Mouse (Mus musculus) hindbrain, postnatal 0 days (tissue): ENCODE measurements at regions not wholly inside any gene's neighbourhood (a gene's known extent, or its start where the extent isn't known, plus 50 kb on each side); places are given as distances from the start of the nearest gene placed in this dataset.

ENCODE experiments used
- ATAC-seq: fragments of 200-750 bp; cut with Nextera tagmentation; 2 replicates; pipeline ENCODE4 v1.8.0; 2017; ENCODE audit warnings: mild to moderate bottlenecking, moderate TSS enrichment, moderate library complexity
- DNase-seq: peaks from one replicate; pipeline ENCODE4 v3.0.0-alpha.2; 2015; ENCODE audit warnings: low spot score
- H3K27ac ChIP-seq: fragments of 300-500 bp; sonication (generic); 2 replicates; pipeline ENCODE4 v1.5.1; 2014; ENCODE audit warnings: mild to moderate bottlenecking
- H3K27me3 ChIP-seq: fragments of 300-500 bp; sonication (generic); 2 replicates; pipeline ENCODE4 v1.6.1; 2014; ENCODE audit warnings: low read length, mixed read lengths; ENCODE audit not compliant: insufficient read depth
- H3K36me3 ChIP-seq: fragments of 300-500 bp; sonication (generic); 2 replicates; pipeline ENCODE4 v1.6.1; 2014; ENCODE audit warnings: low read length, mixed read lengths; ENCODE audit not compliant: insufficient read depth
- H3K4me1 ChIP-seq: fragments of 300-500 bp; sonication (generic); 2 replicates; pipeline ENCODE4 v1.6.1; 2014; ENCODE audit warnings: antibody characterized with exemption, low read length, mixed read lengths; ENCODE audit not compliant: insufficient read depth
- H3K4me2 ChIP-seq: fragments of 300-500 bp; sonication (generic); 2 replicates; pipeline ENCODE4 v1.6.1; 2014; ENCODE audit warnings: low read depth, mild to moderate bottlenecking, low read length, moderate library complexity, mixed read lengths
- H3K4me3 ChIP-seq: fragments of 300-500 bp; sonication (generic); 2 replicates; pipeline ENCODE4 v1.5.1; 2014; ENCODE audit warnings: low read length
- H3K9ac ChIP-seq: fragments of 300-500 bp; sonication (generic); replicated peaks from 2 replicates; pipeline ENCODE4 v1.6.1; 2014; ENCODE audit warnings: mild to moderate bottlenecking, low read length, moderate library complexity, mixed read lengths
- H3K9me3 ChIP-seq: fragments of 300-500 bp; sonication (generic); 2 replicates; pipeline ENCODE4 v1.6.1; 2016; ENCODE audit warnings: low read length, mixed read lengths
- CTCF ChIP-seq: IDR thresholded peaks from 2 replicates; pipeline ENCODE4 v1.5.1; 2016; ENCODE audit warnings: antibody characterized with exemption, control low read depth, low read depth
- WGBS: fragments of 180-500 bp; shearing (Covaris S2); extraction: QIAGEN DNeasy Blood & Tissue Kit; methylation state at CpG from one replicate; pipeline ENCODE4 v1.1.7; 2014; 5-methylcytosine and 5-hydroxymethylcytosine counted together

DNA sequence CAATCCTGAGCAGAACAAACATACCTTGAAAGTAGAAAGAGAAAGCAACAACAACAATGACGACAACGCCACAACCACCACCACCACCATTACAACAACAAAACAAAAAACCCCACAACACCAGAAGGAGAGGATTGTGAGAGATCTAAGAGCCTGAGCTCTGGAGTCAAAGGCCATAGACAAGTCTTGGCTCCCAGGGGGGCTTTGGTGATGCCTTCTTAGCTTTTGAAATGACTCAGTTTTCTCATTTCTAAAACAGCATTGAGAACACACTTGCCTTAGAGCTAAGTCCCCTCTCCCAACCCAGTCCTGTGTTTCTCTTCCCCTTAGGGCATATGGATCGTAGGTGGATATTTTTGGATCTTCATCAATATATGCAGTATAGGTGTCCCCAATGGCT lies 112.2 kb downstream of the Kif20b start:
- Histone ChIP-seq H3K36me3 (no peaks in the 10 kb centered on the region), H3K9ac (no peak overlapping the region), H3K4me1 (no peaks in the 10 kb centered on the region), H3K27ac (no peak overlapping the region), H3K4me3 (no peak overlapping the region), H3K27me3 (no peaks in the 10 kb centered on the region), H3K9me3 (no peaks in the 10 kb centered on the region), H3K4me2 (no peak overlapping the region)
- DNase-seq = no peak
- no peak for TF ChIP-seq CTCF
- no peak for ATAC-seq
- 90% methylated on average over 3 of the region's 3 CpGs for WGBS

DNA sequence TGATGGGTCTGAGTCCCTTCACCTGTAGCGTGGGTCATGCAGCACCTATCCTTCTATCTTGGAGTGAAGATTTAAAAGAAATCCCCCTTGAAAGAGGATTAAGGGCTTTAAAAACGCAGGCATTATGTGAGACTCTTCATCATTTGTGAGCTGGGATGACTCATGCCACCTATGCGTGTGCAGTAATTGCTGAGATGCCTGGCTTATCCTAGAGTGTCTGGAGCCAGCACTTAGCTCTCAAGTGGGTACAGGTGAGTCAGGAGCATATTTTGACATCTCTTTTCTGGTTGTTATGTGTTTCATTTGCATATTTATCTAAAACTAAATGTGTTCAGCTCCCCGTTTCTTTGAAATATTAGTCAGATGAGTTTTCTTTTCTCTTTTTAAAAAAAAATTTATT lies 123.4 kb downstream of the Kif20b start:
- no peak for TF ChIP-seq CTCF
- 82% methylated on average over 4 of the region's 4 CpGs for WGBS
- H3K9me3 ChIP-seq = no peaks in the 10 kb centered on the region
- DNase-seq = no peak
- no peak overlapping the region for H3K4me2 ChIP-seq
- no peak for ATAC-seq
- H3K36me3 ChIP-seq = no peaks in the 10 kb centered on the region
- H3K4me3 ChIP-seq = no peak overlapping the region
- H3K27ac ChIP-seq = no peak overlapping the region
- no peaks in the 10 kb centered on the region for H3K4me1 ChIP-seq
- H3K9ac ChIP-seq = no peak overlapping the region
- H3K27me3 ChIP-seq = no peaks in the 10 kb centered on the region

DNA sequence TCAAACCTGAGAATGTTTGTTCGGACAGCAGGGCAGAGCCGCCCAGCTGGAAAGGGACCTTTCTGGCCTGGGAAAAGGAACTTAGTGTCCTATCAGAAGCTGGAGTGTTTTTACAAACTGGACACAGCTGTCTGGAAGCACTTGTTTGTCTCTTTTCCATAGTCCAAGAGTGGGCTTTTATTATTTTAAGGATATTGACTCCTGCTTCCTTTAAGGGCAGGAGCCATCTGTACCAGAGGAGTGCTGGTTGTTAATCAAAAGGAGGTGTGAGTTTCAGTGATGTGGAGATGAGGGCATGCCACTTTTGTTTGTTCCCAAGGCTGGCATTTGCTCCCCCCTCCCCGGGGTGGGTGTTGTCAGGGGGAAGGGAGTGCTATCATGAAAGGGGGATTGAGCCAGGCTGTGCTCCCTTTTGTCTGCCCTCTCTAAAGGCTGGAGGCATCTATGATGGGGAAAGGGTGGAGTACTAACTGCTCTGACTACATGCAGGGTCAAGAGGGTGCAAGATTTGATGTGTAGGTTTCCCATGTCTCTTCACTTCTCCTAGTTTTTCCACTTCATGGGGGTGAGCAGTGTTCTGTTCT lies 144.3 kb downstream of the Kif20b start:
- TF ChIP-seq CTCF = no peak
- H3K9ac ChIP-seq = no peak overlapping the region
- no peak overlapping the region for H3K27ac ChIP-seq
- H3K27me3 ChIP-seq = no peaks in the 10 kb centered on the region
- H3K9me3 ChIP-seq = no peaks in the 10 kb centered on the region
- no peak for ATAC-seq
- H3K36me3 ChIP-seq = no peaks in the 10 kb centered on the region
- DNase-seq = no peak
- H3K4me3 ChIP-seq = no peak overlapping the region
- H3K4me1 ChIP-seq = no peaks in the 10 kb centered on the region
- H3K4me2 ChIP-seq = no peak overlapping the region
- WGBS = 59% methylated on average over 3 of the region's 3 CpGs

DNA sequence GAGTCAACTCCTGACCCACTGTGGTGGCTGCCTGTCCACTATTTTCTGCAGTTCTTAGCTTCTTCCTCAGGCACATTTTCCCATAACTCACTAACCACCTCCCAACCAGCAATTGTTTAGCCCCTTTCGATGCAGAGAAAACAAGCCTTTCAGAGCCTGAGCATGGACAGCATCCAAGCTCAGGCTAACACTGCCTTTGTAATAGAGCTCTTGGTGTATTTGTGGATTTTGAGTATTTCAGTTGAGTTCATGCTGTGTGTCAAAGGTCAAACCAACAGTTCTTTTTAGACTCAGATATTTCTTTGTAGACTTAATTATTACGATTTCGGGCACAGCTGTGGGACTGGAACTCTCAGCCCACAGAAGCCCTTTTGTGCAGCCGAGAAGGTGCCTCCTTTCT lies 159.0 kb downstream of the Kif20b start:
- Histone ChIP-seq H3K27me3 (no peaks in the 10 kb centered on the region), H3K27ac (no peak overlapping the region), H3K4me1 (no peaks in the 10 kb centered on the region), H3K36me3 (no peaks in the 10 kb centered on the region), H3K4me2 (no peak overlapping the region), H3K4me3 (no peak overlapping the region), H3K9me3 (no peaks in the 10 kb centered on the region), H3K9ac (no peak overlapping the region)
- 41% methylated on average over 4 of the region's 4 CpGs for WGBS
- DNase-seq (peak; percentile 10), ATAC-seq (no peak)
- no peak for TF ChIP-seq CTCF

DNA sequence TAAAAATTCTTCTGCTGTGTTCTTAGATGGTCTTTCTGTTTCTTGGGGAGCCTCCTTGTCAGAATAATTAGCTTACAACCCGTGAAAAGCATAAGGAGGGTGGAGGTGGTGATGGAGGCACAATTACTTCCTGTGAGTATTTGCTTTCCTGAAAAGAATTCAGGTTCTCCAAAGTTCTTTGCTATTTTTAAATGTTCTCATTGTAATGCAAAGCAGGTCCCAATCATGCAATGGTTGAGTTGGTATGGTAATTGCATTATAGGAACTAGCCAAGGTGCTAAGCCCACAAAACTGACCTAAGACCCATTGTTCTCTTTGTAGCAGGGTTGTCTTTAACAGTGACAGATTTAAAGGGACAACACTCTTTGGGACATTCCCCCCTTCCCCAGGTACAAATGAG lies 179.1 kb downstream of the Kif20b start:
- DNase-seq = no peak
- H3K9me3 ChIP-seq = no peaks in the 10 kb centered on the region
- no peak overlapping the region for H3K4me3 ChIP-seq
- no peak overlapping the region for H3K9ac ChIP-seq
- TF ChIP-seq CTCF = no peak
- H3K27ac ChIP-seq = no peak overlapping the region
- H3K27me3 ChIP-seq = no peaks in the 10 kb centered on the region
- no peak for ATAC-seq
- no peaks in the 10 kb centered on the region for H3K4me1 ChIP-seq
- no peak overlapping the region for H3K4me2 ChIP-seq
- no peaks in the 10 kb centered on the region for H3K36me3 ChIP-seq
- 10% methylated on average over 1 of the region's 1 CpGs for WGBS

GRCm38 (mm10) chr19:35114313-35114712 lies 192.2 kb downstream of the Kif20b start:
- no peak overlapping the region for H3K27ac ChIP-seq
- ATAC-seq (peak; percentile 55; the same call in 1 of the 2 replicates), DNase-seq (peak; percentile 40)
- H3K9me3 ChIP-seq = no peaks in the 10 kb centered on the region
- H3K27me3 ChIP-seq = no peaks in the 10 kb centered on the region
- WGBS = 43% methylated on average over 2 of the region's 2 CpGs
- H3K4me2 ChIP-seq = no peak overlapping the region
- H3K4me1 ChIP-seq = no peaks in the 10 kb centered on the region
- TF ChIP-seq CTCF = no peak
- no peaks in the 10 kb centered on the region for H3K36me3 ChIP-seq
- no peak overlapping the region for H3K4me3 ChIP-seq
- H3K9ac ChIP-seq = no peak overlapping the region

DNA sequence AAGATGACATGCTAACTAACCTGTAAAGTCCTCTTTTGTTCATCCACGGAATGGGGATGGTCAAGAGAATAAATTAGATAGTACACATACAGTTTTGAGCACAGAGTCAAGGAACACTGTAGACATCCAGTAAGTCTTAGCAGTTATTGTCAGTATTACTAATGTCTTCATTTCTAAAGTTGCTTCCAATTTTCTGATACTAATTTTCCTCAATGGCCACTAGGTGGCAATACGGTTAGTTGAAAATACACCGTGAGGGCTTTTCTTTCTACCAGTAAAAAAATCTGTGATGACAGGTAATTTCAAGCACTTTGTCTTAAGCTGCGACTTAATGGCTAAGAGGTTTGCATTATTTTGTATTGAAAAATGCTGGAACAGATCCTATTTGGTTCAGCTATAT lies 203.1 kb downstream of the Kif20b start:
- H3K4me2 ChIP-seq = no peak overlapping the region
- no peak overlapping the region for H3K9ac ChIP-seq
- no peak overlapping the region for H3K27ac ChIP-seq
- no peaks in the 10 kb centered on the region for H3K9me3 ChIP-seq
- peak; percentile 70 for TF ChIP-seq CTCF
- no peaks in the 10 kb centered on the region for H3K27me3 ChIP-seq
- peak; percentile 79 for DNase-seq
- H3K4me3 ChIP-seq = no peak overlapping the region
- no peak for ATAC-seq
- H3K36me3 ChIP-seq = no peaks in the 10 kb centered on the region
- no peaks in the 10 kb centered on the region for H3K4me1 ChIP-seq
- WGBS = 20% methylated on average over 4 of the region's 4 CpGs
